Mouse (Mus musculus) duodenum, adult 2 months (tissue): ENCODE data around the gene Akr1c14. TPM values are rescaled to one million over a fixed set of nuclear protein-coding genes. Genes with fewer than 3 reads are reported as not detected.

ENCODE experiments used
- polyA plus RNA-seq: library from polyadenylated mRNA; depleted of rRNA; stranded (reverse); fragments of >200 nt; gene quantifications from 2 replicates; pipeline ENCODE4 v1.2.3, GENCODE M21; 2012; ENCODE audit warnings: low replicate concordance; rRNA removed

Gene Akr1c14
- polyA plus RNA-seq = 0.40 and 1.2 TPM in 2 replicates

DNA sequence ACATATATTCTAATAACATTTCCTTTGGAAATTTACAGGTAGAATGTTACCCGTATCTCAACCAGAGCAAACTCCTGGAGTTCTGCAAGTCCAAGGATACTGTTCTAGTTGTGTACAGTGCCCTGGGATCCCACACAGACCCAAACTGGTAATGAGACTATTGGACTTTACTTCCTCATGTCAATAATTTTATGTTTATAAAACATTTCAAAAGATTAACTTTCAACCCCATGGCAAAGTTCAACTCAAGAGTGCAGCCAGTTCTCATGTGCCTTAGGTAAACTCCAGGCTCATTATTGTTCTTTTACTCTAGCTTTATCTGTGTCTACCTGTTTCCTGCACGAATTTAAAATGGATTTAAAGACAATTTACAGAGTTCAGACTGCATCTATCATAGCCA is at the start of gene Akr1c14:
Gene Akr1c14 (plus strand): TSS at position 293 of the 400 bp plus-strand sequence.

Other genes starting within 250 kb of the Akr1c14 start
- gene Calml3, start 244.7 kb upstream of the Akr1c14 start, polyA plus RNA-seq = not detected in 2 replicates
- gene Calm4, start 211.3 kb upstream of the Akr1c14 start, polyA plus RNA-seq = not detected in 2 replicates
- not detected in 2 replicates for gene Calm5, start 194.8 kb upstream of the Akr1c14 start, polyA plus RNA-seq
- gene Net1, start 130.8 kb upstream of the Akr1c14 start, polyA plus RNA-seq = 23.2 and 32.9 TPM in 2 replicates
- 17.8 and 30.3 TPM in 2 replicates for gene Tubal3, start 130.7 kb upstream of the Akr1c14 start, polyA plus RNA-seq
- 2.0 and 4.2 TPM in 2 replicates for gene Ucn3, start 103.7 kb upstream of the Akr1c14 start, polyA plus RNA-seq
- gene Akr1c18, start 101.6 kb downstream of the Akr1c14 start, polyA plus RNA-seq = not detected in 2 replicates
- 7.3 and 14.6 TPM in 2 replicates for gene Akr1c13, start 142.1 kb downstream of the Akr1c14 start, polyA plus RNA-seq
- 4.3 and 9.4 TPM in 2 replicates for gene Akr1c19, start 179.7 kb downstream of the Akr1c14 start, polyA plus RNA-seq
- gene Akr1c12, start 230.4 kb downstream of the Akr1c14 start, polyA plus RNA-seq = 4.9 and 8.2 TPM in 2 replicates